Mouse (Mus musculus): ENCODE measurements around the gene Serac1.

The Serac1 gene

GRCm38 (mm10) chr17:6002563-6002962 is 77.0 kb downstream of the Serac1 start:
- no peak for DNase-seq

GRCm38 (mm10) chr17:6001836-6002235 is 77.7 kb downstream of the Serac1 start:
- no peak for DNase-seq

- no peak for DNase-seq
These were observed 78.2 kb downstream of the Serac1 start for GRCm38 (mm10) chr17:6001389-6001788.

GRCm38 (mm10) chr17:6000864-6001319 is 78.6 kb downstream of the Serac1 start:
- peak; percentile 31 to 65 for DNase-seq

- DNase-seq = no peak
These were observed 80.5 kb downstream of the Serac1 start for GRCm38 (mm10) chr17:5999039-5999543.

- DNase-seq = no peak
These were observed 81.4 kb downstream of the Serac1 start for GRCm38 (mm10) chr17:5998235-5998500.

- peak; percentile 31 to 77 for DNase-seq
These were observed 81.9 kb downstream of the Serac1 start for GRCm38 (mm10) chr17:5997380-5998234.

- DNase-seq = peak in 1 of 2 experiments; percentile 48
These were observed 83.0 kb downstream of the Serac1 start for GRCm38 (mm10) chr17:5996589-5996988.

GRCm38 (mm10) chr17:5994606-5995005 is 84.9 kb downstream of the Serac1 start:
- DNase-seq = no peak

GRCm38 (mm10) chr17:5993581-5994260 is 85.8 kb downstream of the Serac1 start:
- DNase-seq = no peak

GRCm38 (mm10) chr17:5992866-5993580 is 86.5 kb downstream of the Serac1 start:
- DNase-seq = peak in 1 of 2 experiments; percentile 34
